Mouse (Mus musculus) CD4-positive helper T cell, adult 2 months (primary cell): ENCODE measurements around the gene Ms4a3.

Experiments used
- DNase-seq: peaks from one replicate; pipeline ENCODE4 v3.0.0-alpha.2; 2012; ENCODE audit warnings: low read depth, missing footprints, low spot score

The Ms4a3 gene

GRCm38 (mm10) chr19:11589891-11590449 is 50.7 kb downstream of the Ms4a3 start:
- DNase-seq: peak; percentile 52

DNA sequence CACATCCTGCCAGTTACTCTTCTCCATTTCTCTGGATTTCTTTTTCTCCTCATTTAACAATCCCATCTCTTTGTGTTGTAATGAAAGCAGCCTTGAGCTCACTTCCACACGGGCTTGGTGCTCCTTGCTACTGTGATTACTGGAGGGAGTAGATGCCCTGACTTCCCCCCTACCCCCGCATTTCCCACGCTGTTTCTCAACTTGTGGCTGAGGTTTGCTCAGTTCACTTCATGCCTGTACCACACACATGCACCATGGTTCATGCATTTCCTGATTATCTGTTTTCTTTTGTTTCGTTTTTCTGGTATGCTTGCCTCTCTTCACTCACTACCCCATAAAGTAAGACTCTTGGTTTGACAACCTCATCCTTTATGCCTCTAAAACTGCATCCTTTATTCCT is 51.4 kb downstream of the Ms4a3 start:
- DNase-seq: peak; percentile 75
